Mouse (Mus musculus) C2C12 (cell line): ENCODE results near the gene Cldn4.

Experiments
- CEBPB ChIP-seq: IDR thresholded peaks from one replicate; pipeline ENCODE4 v1.6.1; 2011; ENCODE audit warnings: low read depth, mild to moderate bottlenecking, control low read depth, moderate library complexity
- CTCF ChIP-seq: IDR thresholded peaks from one replicate; pipeline ENCODE4 v1.5.1; 2011; ENCODE audit not compliant: control insufficient read depth, insufficient read depth, insufficient read length
- MYOD1 ChIP-seq: IDR thresholded peaks from one replicate; pipeline ENCODE4 v1.6.1; 2011; ENCODE audit warnings: low read depth; ENCODE audit not compliant: control insufficient read depth, insufficient read length
- USF1 ChIP-seq: IDR thresholded peaks from one replicate; pipeline ENCODE4 v1.6.1; 2011; ENCODE audit warnings: low read depth, mild to moderate bottlenecking, control low read depth, moderate library complexity

DNA sequence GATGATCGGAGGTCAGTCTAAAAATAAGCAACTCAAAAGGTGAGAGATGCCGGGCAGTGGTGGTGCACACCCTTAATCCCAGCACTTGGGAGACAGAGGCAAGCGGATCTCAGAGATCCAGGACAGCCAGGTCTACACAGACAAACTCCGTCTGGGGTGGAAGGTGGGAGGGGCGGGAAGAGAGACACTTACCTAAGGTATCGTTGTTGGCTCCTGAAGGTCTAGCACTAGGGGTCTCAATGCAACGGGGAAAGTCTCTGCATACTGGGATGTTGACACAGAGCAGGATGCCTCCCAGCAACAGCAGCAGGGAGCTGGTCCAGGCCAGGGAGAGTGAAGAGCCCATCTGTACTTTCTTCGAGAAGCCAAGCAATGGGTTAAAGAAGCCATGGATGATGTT, 32.2 kb downstream of the Cldn4 start:
- TF ChIP-seq USF1 (no peak), CEBPB (no peak), CTCF (no peak), MYOD1 (no peak)
